Mouse (Mus musculus): Measurements from ENCODE around the gene Zbtb8os.

DNA sequence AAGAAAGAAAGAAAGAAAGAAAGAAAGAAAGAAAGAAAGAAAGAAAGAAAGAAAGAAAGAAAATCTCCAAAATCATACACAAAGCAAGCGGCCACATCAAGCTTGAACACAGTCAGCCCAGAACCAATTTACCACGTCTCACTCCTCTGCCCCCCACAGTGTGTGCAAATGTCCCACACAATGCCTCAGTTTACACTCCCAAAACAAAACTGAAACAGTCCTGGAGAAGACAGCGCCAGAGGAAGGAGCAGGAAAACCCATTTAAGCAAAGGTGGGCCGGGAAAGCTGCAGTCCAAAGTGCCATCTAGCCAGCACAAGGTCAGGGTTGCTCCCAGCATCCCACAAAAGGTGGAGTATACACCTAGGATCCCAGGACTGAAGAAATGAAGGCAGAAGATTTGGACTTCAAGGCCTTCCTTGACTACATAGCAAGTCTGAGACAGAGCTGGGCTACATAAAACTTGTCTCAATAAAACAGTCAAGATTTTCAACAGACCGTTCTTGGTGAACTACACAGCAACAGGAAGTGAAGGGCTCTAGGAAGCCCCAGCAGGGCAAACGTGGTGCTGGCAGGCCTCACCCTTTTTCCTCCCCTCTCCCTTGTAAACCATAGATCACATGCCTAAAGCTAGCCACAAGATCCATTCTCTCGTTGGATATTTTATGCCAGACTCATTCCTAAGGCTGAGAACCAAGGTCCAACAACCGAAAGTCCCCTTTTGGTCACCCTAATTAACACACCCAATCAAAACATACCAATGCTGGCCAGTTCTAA, 37.9 kb downstream of the Zbtb8os start:
- no peak for TF ChIP-seq CTCF (conservative IDR thresholded peaks at IDR 0.05; ENCODE audit: low read length)
- TF ChIP-seq POU5F1 (IDR thresholded peaks at IDR 0.05; ENCODE audit: borderline replicate concordance, low read length): no peak

Data from E14TG2a.4 (cell line).